Mouse (Mus musculus): ENCODE results near the gene Phldb3.

- TF ChIP-seq CTCF (IDR thresholded peaks at IDR 0.05; ENCODE audit: low read depth) (no peak), EP300 (IDR thresholded peaks at IDR 0.05; ENCODE audit: low read depth) (no peak)
Observed at GRCm38 (mm10) chr7:24610879-24611494, 424 bp downstream of the Phldb3 start.
